Mouse (Mus musculus): ENCODE measurements around the gene C1ql2. TPM values are rescaled to one million over a fixed set of nuclear protein-coding genes. Genes with fewer than 3 reads are reported as not detected.

Gene C1ql2
- total RNA-seq, 2 experiments from 2014 or later, result 40.5 to 41.8 TPM

- DNase-seq (ENCODE audit: low spot score in 2 of 2), result no peak
These were observed 34.5 kb downstream of the C1ql2 start for GRCm38 (mm10) chr1:120374832-120375231.

DNA sequence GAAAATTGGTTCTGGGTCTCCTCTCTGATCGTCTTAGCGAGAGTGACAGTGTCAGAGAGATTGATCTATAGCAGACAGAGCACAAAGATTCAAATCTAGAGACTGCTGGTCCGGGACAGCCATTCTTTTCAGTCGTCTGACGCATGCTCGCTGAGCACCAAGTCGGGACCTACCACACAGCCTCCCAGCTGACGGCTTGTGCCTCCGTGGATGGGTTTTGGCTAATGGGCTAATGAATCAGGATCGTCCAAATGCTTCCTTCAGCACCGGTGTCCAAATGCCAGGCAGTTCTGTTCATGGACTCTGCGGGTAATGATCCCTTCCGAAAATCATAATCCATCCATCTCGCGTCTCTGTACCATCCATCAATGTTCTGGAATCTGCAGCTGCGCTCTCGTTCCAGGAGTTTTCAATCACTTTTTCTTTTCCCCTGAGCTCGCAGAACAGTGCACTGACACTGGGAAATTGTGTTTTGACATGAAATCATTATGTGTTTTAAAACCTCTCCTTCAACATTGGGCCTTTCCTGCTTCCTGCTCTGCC is 44.7 kb downstream of the C1ql2 start:
- peak in 1 of 2 experiments; percentile 1 for DNase-seq (ENCODE audit: low spot score in 2 of 2)

- no peak for DNase-seq (ENCODE audit: low spot score in 2 of 2)
These were observed 49.4 kb downstream of the C1ql2 start for GRCm38 (mm10) chr1:120389734-120390133.

- DNase-seq (ENCODE audit: low spot score in 2 of 2), result no peak
These were observed 50.0 kb downstream of the C1ql2 start for GRCm38 (mm10) chr1:120390336-120390735.

Other genes starting within 250 kb of the C1ql2 start
- gene Dbi, start 219.5 kb upstream of the C1ql2 start, total RNA-seq (2021), result 100 to 1,000 TPM; 458 to 509 TPM
- gene 3110009E18Rik, start 219.4 kb upstream of the C1ql2 start, total RNA-seq (2021), result 1 to 10 TPM; 7.3 to 8.6 TPM
- 1 to 10 TPM; 6.9 to 9.9 TPM for gene Steap3, start 67.9 kb upstream of the C1ql2 start, total RNA-seq (2021)
- not detected for gene Marco, start 164.4 kb downstream of the C1ql2 start, total RNA-seq (2021)

All from layer of hippocampus, postnatal 14 days (tissue).